Mouse (Mus musculus): ENCODE results near the gene Upk1a.

GRCm38 (mm10) chr7:30557901-30558514, 54.6 kb downstream of the Upk1a start:
- TF ChIP-seq CTCF (IDR thresholded peaks at IDR 0.05 in 2 of 3, conservative IDR thresholded peaks at IDR 0.05 in 1 of 3; ENCODE audit: control insufficient read depth in 1 of 3, insufficient read depth in 1 of 3, low read depth in 2 of 3, low read length in 3 of 3, poor library complexity in 1 of 3, severe bottlenecking in 1 of 3) = no peak
- no peak for TF ChIP-seq GATA1 (IDR thresholded peaks at IDR 0.05; ENCODE audit: low read depth, low read length)
- TF ChIP-seq EP300 (IDR thresholded peaks at IDR 0.05; ENCODE audit: low read depth in 1 of 2, low read length in 2 of 2) = no peak
- TF ChIP-seq ELF1 (IDR thresholded peaks at IDR 0.05; ENCODE audit: low read depth, low read length) = no peak

Measured in MEL (cell line).